Mouse (Mus musculus) gastrocnemius, adult 2 months (tissue): ENCODE data around the gene B3galnt2. TPM values are rescaled to one million over a fixed set of nuclear protein-coding genes. Genes with fewer than 3 reads are reported as not detected.
"Not testable (repeated sequence)": the region's sequence is repeated elsewhere in the genome, so short reads cannot be mapped to it uniquely, and the experiment has no call there.

ENCODE experiments used
- DNase-seq: peaks from one replicate; pipeline ENCODE4 v3.0.0; 2022
- H3K27ac ChIP-seq: fragments of 200-600 bp; 2 replicates; pipeline ENCODE4 v1.8.1; 2022; ENCODE audit warnings: mild to moderate bottlenecking
- H3K4me3 ChIP-seq: fragments of 200-600 bp; 2 replicates; pipeline ENCODE4 v1.8.1; 2022; ENCODE audit warnings: mild to moderate bottlenecking, moderate library complexity
- CTCF ChIP-seq: fragments of 200-600 bp; IDR thresholded peaks from 2 replicates; pipeline ENCODE4 v1.8.1; 2022; ENCODE audit warnings: antibody characterized with exemption, mild to moderate bottlenecking, moderate library complexity
- intact Hi-C: fragments of 180-260 bp; cut with DNase I; formaldehyde crosslinking; loops from one replicate; pipeline ENCODE4 v1.15.1; 2025
- total RNA-seq, 2 experiments: library from RNA; stranded (reverse); gene quantifications; 2 replicates each; pipeline ENCODE4 v1.2.3; 2021

The B3galnt2 gene
- total RNA-seq, 2 experiments from 2014 or later, result 88.5 to 89.4 TPM

- intact Hi-C loops, result no loop called here
- peak overlapping the region; percentile 86 for H3K27ac ChIP-seq
- TF ChIP-seq CTCF, result no peak
- no peak overlapping the region for H3K4me3 ChIP-seq
- DNase-seq, result no peak
These were observed 15.5 kb downstream of the B3galnt2 start for GRCm38 (mm10) chr13:13969796-13970195.

DNA sequence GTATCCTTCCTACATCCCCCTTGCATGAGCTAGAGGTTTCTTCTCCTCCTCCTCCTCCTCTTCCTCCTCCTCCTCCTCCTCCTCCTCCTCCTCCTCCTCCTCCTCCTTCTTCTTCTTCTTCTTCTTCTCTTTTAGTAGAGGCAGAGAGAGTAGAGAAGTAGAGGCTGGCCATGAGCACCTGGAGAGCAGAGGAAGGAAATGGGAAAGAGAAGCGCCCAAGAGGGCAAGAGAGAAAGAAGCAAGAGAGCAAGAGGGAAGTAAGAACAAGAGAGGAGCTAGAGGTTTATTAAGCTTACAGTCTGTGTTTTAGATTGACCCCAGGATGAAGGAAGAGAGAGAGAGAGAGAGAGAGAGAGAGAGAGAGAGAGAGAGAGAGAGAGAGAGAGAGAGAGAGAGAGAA is 27.6 kb downstream of the B3galnt2 start:
- H3K27ac ChIP-seq, H3K4me3 ChIP-seq, intact Hi-C loops, DNase-seq: not testable (repeated sequence)

DNA sequence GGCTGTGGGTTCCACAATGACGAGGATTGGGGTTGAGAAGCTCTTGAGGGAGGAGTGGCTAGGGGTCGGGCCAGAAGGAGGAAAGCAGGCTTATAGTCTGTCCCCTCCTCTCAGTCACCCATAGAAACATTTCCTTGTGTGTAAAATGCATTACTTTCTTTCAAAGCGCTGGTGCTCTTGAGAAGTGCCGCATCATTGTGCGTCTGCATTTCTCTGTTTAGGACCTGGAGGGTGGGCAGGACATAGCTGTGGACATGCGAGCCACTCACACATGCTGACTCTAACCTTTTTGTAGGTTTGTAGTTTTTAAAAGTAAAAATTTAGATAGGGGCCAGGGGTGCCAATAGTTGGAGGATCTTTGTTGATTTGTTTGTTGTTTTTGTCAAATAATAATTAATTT is 29.3 kb downstream of the B3galnt2 start:
- intact Hi-C loops, result no loop called here
- H3K27ac ChIP-seq, result peak overlapping the region; percentile 24; the same call in 1 of the 2 replicates
- H3K4me3 ChIP-seq, result no peak overlapping the region
- DNase-seq, result no peak
- no peak for TF ChIP-seq CTCF

DNA sequence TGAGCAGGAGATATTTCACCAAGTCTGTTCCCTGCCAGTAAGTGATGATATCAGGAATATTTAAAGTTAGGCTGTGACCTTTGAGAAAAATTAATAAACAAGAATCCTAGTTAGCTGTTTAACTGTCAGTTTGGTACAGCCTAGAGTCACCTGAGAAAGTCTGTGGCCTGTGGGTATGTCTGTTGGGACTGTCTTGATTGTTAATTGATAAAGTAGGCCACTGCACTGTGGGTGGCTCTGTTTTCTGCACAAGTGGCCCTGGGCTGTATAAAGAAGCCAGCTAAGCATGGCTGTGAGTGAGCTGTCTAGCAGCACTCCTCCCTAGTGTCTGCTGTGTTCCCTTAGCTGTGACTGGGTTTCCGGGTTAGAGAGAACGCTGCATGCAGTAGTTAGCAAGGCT is 34.9 kb downstream of the B3galnt2 start:
- intact Hi-C loops, result no loop called here
- no peak for TF ChIP-seq CTCF
- no peak overlapping the region for H3K4me3 ChIP-seq

GRCm38 (mm10) chr13:13990391-13990790 is 36.1 kb downstream of the B3galnt2 start:
- TF ChIP-seq CTCF, result no peak
- H3K27ac ChIP-seq, result peak overlapping the region; percentile 83
- intact Hi-C loops, result no loop called here
- DNase-seq, result no peak
- no peak overlapping the region for H3K4me3 ChIP-seq

More for the DNA sequence above, 34.9 kb downstream of the B3galnt2 start:
- no peak for DNase-seq
- peak overlapping the region; percentile 83 for H3K27ac ChIP-seq

GRCm38 (mm10) chr13:13993041-13993440 is 38.8 kb downstream of the B3galnt2 start:
- no peak for TF ChIP-seq CTCF
- DNase-seq, result no peak
- intact Hi-C loops, result no loop called here
- Histone ChIP-seq H3K4me3 (no peak overlapping the region), H3K27ac (peak overlapping the region; percentile 83)

DNA sequence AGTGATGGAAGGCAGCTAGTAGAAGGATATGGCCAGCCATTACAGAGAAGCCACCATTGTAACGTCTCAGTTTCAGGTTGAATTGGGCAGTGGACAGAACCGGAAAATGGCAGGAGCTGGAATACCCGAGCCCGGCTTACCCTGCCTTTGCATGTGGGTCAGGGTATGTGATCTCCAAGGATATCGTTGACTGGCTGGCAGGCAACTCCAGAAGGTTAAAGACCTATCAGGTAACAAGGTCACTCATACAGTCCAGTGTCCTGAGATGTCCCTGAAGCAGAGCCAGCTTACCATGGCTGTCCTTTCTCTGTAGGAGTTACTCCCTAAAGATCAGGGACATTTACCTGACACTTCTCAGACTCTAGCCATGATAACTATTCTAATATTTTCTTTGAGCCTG is 40.8 kb downstream of the B3galnt2 start:
- H3K4me3 ChIP-seq, result no peak overlapping the region; the same call in 1 of the 2 replicates
- H3K27ac ChIP-seq, result peak overlapping the region; percentile 83
- intact Hi-C loops, result loop anchor here (1.0 kb wide), 1 partner anchor 40 kb away; no protein-coding TSS in a partner anchor
- DNase-seq, result peak; percentile 83
- TF ChIP-seq CTCF, result no peak

- no peak for TF ChIP-seq CTCF
- no peak for DNase-seq
- H3K4me3 ChIP-seq, result no peak overlapping the region
- H3K27ac ChIP-seq, result no peak overlapping the region
- intact Hi-C loops, result no loop called here
These were observed 43.2 kb downstream of the B3galnt2 start for GRCm38 (mm10) chr13:13997476-13997875.

- no peak overlapping the region for H3K27ac ChIP-seq
- no peak overlapping the region for H3K4me3 ChIP-seq
- TF ChIP-seq CTCF, result no peak
- intact Hi-C loops, result loop anchor here (10.0 kb wide), 1 partner anchor 132 kb away; no protein-coding TSS in a partner anchor
- no peak for DNase-seq
These were observed 48.4 kb downstream of the B3galnt2 start for GRCm38 (mm10) chr13:14002706-14003105.

GRCm38 (mm10) chr13:14004086-14004485 is 49.8 kb downstream of the B3galnt2 start:
- H3K4me3 ChIP-seq, result no peak overlapping the region
- intact Hi-C loops, result loop anchor here (10.0 kb wide), 1 partner anchor 131 kb away; no protein-coding TSS in a partner anchor
- no peak overlapping the region for H3K27ac ChIP-seq
- peak; percentile 36; the same call in 1 of the 2 replicates for TF ChIP-seq CTCF
- no peak for DNase-seq

DNA sequence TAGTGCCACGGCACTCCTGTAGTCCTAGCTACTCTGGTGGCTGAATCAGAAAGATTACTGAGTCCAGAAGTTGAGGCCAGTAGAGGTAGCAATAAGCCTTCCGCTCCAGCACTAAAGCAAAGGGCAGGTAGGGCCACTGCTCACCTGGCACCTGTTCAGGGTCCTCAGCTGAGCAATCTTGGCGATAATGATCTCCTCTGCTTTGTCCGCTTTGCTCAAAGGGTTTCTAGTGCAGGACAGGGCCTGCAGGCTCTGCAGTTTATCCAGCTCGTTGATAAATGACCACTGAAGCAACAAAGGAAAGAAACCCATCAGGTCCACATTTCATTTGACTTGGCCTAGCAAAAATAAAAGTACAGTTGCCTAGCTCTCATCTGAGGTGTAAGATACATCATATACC is 50.7 kb downstream of the B3galnt2 start:
- Histone ChIP-seq H3K27ac (no peak overlapping the region), H3K4me3 (no peak overlapping the region)
- TF ChIP-seq CTCF, result no peak
- DNase-seq, result no peak
- intact Hi-C loops, result loop anchor here (10.0 kb wide), 1 partner anchor 130 kb away; no protein-coding TSS in a partner anchor

- no peak for TF ChIP-seq CTCF
- no peak overlapping the region for H3K4me3 ChIP-seq
- no peak for DNase-seq
- intact Hi-C loops, result loop anchor here (10.0 kb wide), 1 partner anchor 129 kb away; no protein-coding TSS in a partner anchor
- no peak overlapping the region for H3K27ac ChIP-seq
These were observed 51.8 kb downstream of the B3galnt2 start for GRCm38 (mm10) chr13:14006056-14006455.

DNA sequence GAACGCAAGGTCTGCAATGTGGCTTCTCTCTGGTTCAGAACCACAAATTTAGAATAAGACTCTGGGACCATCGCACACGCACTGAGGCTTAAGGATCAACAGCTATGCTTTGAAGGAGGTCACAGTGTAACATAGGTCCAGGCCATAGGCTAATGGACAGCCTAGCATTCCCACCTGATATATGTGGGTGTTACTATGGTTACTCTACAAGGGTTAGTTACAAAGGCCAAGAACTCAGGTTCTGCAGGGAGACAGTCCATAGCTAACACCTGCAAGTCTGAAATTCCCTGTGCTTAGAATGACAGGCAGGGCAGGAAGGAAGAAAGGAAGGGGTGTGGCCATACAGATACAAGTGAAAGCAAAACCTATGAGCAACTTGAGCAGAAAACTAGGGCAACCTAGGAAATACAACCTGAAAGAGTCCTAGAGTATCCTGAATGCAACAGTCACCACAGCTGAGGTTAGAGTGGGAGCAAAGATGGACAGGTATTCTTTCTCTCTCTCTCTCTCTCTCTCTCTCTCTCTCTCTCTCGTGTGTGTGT is 57.3 kb downstream of the B3galnt2 start:
- DNase-seq, result no peak
- Histone ChIP-seq H3K4me3 (no peak overlapping the region), H3K27ac (no peak overlapping the region)
- TF ChIP-seq CTCF, result no peak
- intact Hi-C loops, result no loop called here

GRCm38 (mm10) chr13:14014001-14014400 is 59.7 kb downstream of the B3galnt2 start:
- intact Hi-C loops, result no loop called here
- H3K4me3 ChIP-seq, result no peak overlapping the region

More at GRCm38 (mm10) chr13:14014001-14014400, 59.7 kb downstream of the B3galnt2 start:
- no peak overlapping the region for H3K27ac ChIP-seq
- no peak for DNase-seq
- no peak for TF ChIP-seq CTCF
